Mouse (Mus musculus) olfactory bulb, adult 2 months (tissue): ENCODE data around the gene Zfp384. TPM values are rescaled to one million over a fixed set of nuclear protein-coding genes. Genes with fewer than 3 reads are reported as not detected.

Experiments
- H3K27ac ChIP-seq: fragments of 200-500 bp; 2 replicates; pipeline ENCODE4 v1.5.1; 2012; ENCODE audit warnings: low read depth, low read length; ENCODE audit not compliant: insufficient read depth
- H3K4me1 ChIP-seq: fragments of 200-500 bp; 2 replicates; pipeline ENCODE4 v1.6.1; 2012; ENCODE audit warnings: low read length; ENCODE audit not compliant: control insufficient read depth, insufficient read depth
- H3K4me3 ChIP-seq: fragments of 200-500 bp; 2 replicates; pipeline ENCODE4 v1.5.1; 2012; ENCODE audit warnings: mild to moderate bottlenecking, low read depth, low read length, moderate library complexity; ENCODE audit not compliant: insufficient read depth
- CTCF ChIP-seq: fragments of 200-500 bp; IDR thresholded peaks from 2 replicates; pipeline ENCODE4 v1.5.1; 2012; ENCODE audit warnings: low read depth, mild to moderate bottlenecking, low read length, moderate library complexity; ENCODE audit not compliant: insufficient read depth
- POLR2A ChIP-seq: fragments of 200-500 bp; IDR thresholded peaks from 2 replicates; pipeline ENCODE4 v1.6.1; 2012; ENCODE audit warnings: mild to moderate bottlenecking, low read depth, low read length, moderate library complexity; ENCODE audit not compliant: insufficient read depth
- WGBS: fragments of 180-500 bp; shearing (Covaris S2); methylation state at CpG from one replicate; pipeline ENCODE4 v1.1.7; 2018; 5-methylcytosine and 5-hydroxymethylcytosine counted together
- polyA plus RNA-seq: library from polyadenylated mRNA; stranded (reverse); fragments of >200 nt; gene quantifications from 2 replicates; pipeline ENCODE4 v1.2.4, GENCODE M21; 2012; ENCODE audit warnings: low replicate concordance; ENCODE audit not compliant: missing spikeins, insufficient read depth, insufficient read length

The Zfp384 gene
- polyA plus RNA-seq, 1 experiment: 212 TPM

GRCm38 (mm10) chr6:124993365-124993764 is 15.6 kb upstream of the Zfp384 start:
- WGBS: 52% methylated on average over 9 of the region's 9 CpGs
- Histone ChIP-seq H3K27ac (no peak overlapping the region), H3K4me1 (peaks cover 24% of the 10 kb centered on the region), H3K4me3 (no peak overlapping the region)
- TF ChIP-seq POLR2A (no peak), CTCF (no peak)

- Histone ChIP-seq H3K4me1 (peaks cover 29% of the 10 kb centered on the region), H3K4me3 (no peak overlapping the region), H3K27ac (no peak overlapping the region)
- WGBS: 27% methylated on average over 11 of the region's 11 CpGs
- TF ChIP-seq CTCF: no peak
- no peak for TF ChIP-seq POLR2A
Measured at GRCm38 (mm10) chr6:124993876-124994275, 15.1 kb upstream of the Zfp384 start.

GRCm38 (mm10) chr6:124995246-124995645 is 13.7 kb upstream of the Zfp384 start:
- H3K4me1 ChIP-seq: peaks cover 38% of the 10 kb centered on the region
- no peak overlapping the region for H3K27ac ChIP-seq
- 68% methylated on average over 7 of the region's 7 CpGs for WGBS
- TF ChIP-seq POLR2A (no peak), CTCF (no peak)
- no peak overlapping the region for H3K4me3 ChIP-seq

GRCm38 (mm10) chr6:124995831-124996403 is 13.0 kb upstream of the Zfp384 start:
- peaks cover 43% of the 10 kb centered on the region for H3K4me1 ChIP-seq
- no peak for TF ChIP-seq POLR2A
- TF ChIP-seq CTCF: no peak
- WGBS: 22% methylated on average over 8 of the region's 8 CpGs

GRCm38 (mm10) chr6:124996551-124997501 is 12.1 kb upstream of the Zfp384 start, which contains the start of gene Pianp:
Gene Pianp (plus strand): TSS chr6:124996694.
- peak within 1 kb of the TSS; percentile 90 for H3K27ac ChIP-seq
- peak within 1 kb of the TSS; percentile 88 for H3K4me3 ChIP-seq
- H3K4me1 ChIP-seq: peaks cover 50% of the 10 kb centered on the region
- WGBS: 1% methylated on average over 78 of the region's 78 CpGs
- TF ChIP-seq POLR2A (0 out of 2 replicates have a peak, but pooled peaks have one; percentile 26), CTCF (no peak)

More at GRCm38 (mm10) chr6:124995831-124996403, 13.0 kb upstream of the Zfp384 start:
- H3K27ac ChIP-seq: peak overlapping the region; percentile 88
- H3K4me3 ChIP-seq: peak overlapping the region; percentile 88

GRCm38 (mm10) chr6:124998066-124998465 is 10.9 kb upstream of the Zfp384 start:
- peak overlapping the region; percentile 90 for H3K27ac ChIP-seq
- WGBS: 3% methylated on average over 8 of the region's 8 CpGs

GRCm38 (mm10) chr6:124999091-124999490 is 9.9 kb upstream of the Zfp384 start:
- H3K4me1 ChIP-seq: peaks cover 61% of the 10 kb centered on the region
- peak overlapping the region; percentile 88 for H3K4me3 ChIP-seq
- 50% methylated on average over 14 of the region's 14 CpGs for WGBS
- H3K27ac ChIP-seq: peak overlapping the region; percentile 90
- TF ChIP-seq CTCF: no peak
- no peak for TF ChIP-seq POLR2A

More at GRCm38 (mm10) chr6:124998066-124998465, 10.9 kb upstream of the Zfp384 start:
- Histone ChIP-seq H3K4me1 (peaks cover 59% of the 10 kb centered on the region), H3K4me3 (peak overlapping the region; percentile 88)
- TF ChIP-seq CTCF (no peak), POLR2A (no peak)

- TF ChIP-seq POLR2A: no peak
- TF ChIP-seq CTCF: no peak
- H3K4me3 ChIP-seq: no peak overlapping the region
- H3K4me1 ChIP-seq: peaks cover 61% of the 10 kb centered on the region
- WGBS: 38% methylated on average over 10 of the region's 10 CpGs
- peak overlapping the region; percentile 30 for H3K27ac ChIP-seq
Measured at GRCm38 (mm10) chr6:124999546-124999945, 9.4 kb upstream of the Zfp384 start.

GRCm38 (mm10) chr6:125003706-125004105 is 5.2 kb upstream of the Zfp384 start:
- Histone ChIP-seq H3K4me1 (peaks cover 55% of the 10 kb centered on the region), H3K4me3 (no peak overlapping the region), H3K27ac (peak overlapping the region; percentile 18; the same call in 1 of the 2 replicates)
- TF ChIP-seq CTCF (no peak), POLR2A (no peak)
- WGBS: 34% methylated on average over 3 of the region's 3 CpGs
